Mouse (Mus musculus) small intestine, adult 2 months (tissue): ENCODE results near the gene Efnb3. TPM values are rescaled to one million over a fixed set of nuclear protein-coding genes. Genes with fewer than 3 reads are reported as not detected.

Source experiments
- H3K27ac ChIP-seq: fragments of 200-500 bp; 2 replicates; pipeline ENCODE4 v1.5.1; 2012; ENCODE audit warnings: low read depth, low read length, control low read depth, inconsistent platforms; ENCODE audit not compliant: insufficient read depth
- H3K27me3 ChIP-seq: fragments of 200-500 bp; 2 replicates; pipeline ENCODE4 v1.6.1; 2012; ENCODE audit warnings: mild to moderate bottlenecking, moderate library complexity, low read length, inconsistent platforms; ENCODE audit not compliant: control insufficient read depth, insufficient read depth
- H3K36me3 ChIP-seq: fragments of 200-500 bp; 2 replicates; pipeline ENCODE4 v1.6.1; 2012; ENCODE audit warnings: mild to moderate bottlenecking, low read length, control low read depth, inconsistent platforms; ENCODE audit not compliant: control insufficient read depth, insufficient read depth
- H3K4me1 ChIP-seq: fragments of 200-500 bp; 2 replicates; pipeline ENCODE4 v1.6.1; 2012; ENCODE audit warnings: low read length, inconsistent platforms, mixed read lengths; ENCODE audit not compliant: control insufficient read depth, insufficient read depth, insufficient read length
- H3K4me3 ChIP-seq: fragments of 200-500 bp; 2 replicates; pipeline ENCODE4 v1.5.1; 2012; ENCODE audit warnings: low read depth, mild to moderate bottlenecking, control low read depth, inconsistent platforms, low read length, moderate library complexity
- CTCF ChIP-seq: fragments of 200-500 bp; IDR thresholded peaks from 2 replicates; pipeline ENCODE4 v1.5.1; 2012; ENCODE audit warnings: low read depth, mild to moderate bottlenecking, control low read depth, inconsistent platforms, low read length, moderate library complexity, mixed read lengths; ENCODE audit not compliant: insufficient replicate concordance, insufficient read length; ENCODE audit errors: extremely low read depth
- POLR2A ChIP-seq: fragments of 200-500 bp; IDR thresholded peaks from 2 replicates; pipeline ENCODE4 v1.6.1; 2012; ENCODE audit warnings: low read depth, mild to moderate bottlenecking, control low read depth, inconsistent platforms, low read length, moderate library complexity
- WGBS: fragments of 180-500 bp; shearing (Covaris S2); methylation state at CpG from one replicate; pipeline ENCODE4 v1.1.7; 2018; 5-methylcytosine and 5-hydroxymethylcytosine counted together
- polyA plus RNA-seq: library from polyadenylated mRNA; depleted of rRNA; stranded (reverse); fragments of >200 nt; gene quantifications from 2 replicates; pipeline ENCODE4 v1.2.3, GENCODE M21; 2012

Gene Efnb3
- polyA plus RNA-seq, 1 experiment = 1.5 TPM

GRCm38 (mm10) chr11:69591899-69592637, 32.1 kb upstream of the Efnb3 start:
- 80% methylated on average over 7 of the region's 7 CpGs for WGBS
- peaks cover 43% of the 10 kb centered on the region for H3K36me3 ChIP-seq
- no peak overlapping the region for H3K4me3 ChIP-seq
- TF ChIP-seq POLR2A = no peak
- no peak for TF ChIP-seq CTCF
- H3K27me3 ChIP-seq = no peaks in the 10 kb centered on the region
- H3K27ac ChIP-seq = no peak overlapping the region
- no peaks in the 10 kb centered on the region for H3K4me1 ChIP-seq

GRCm38 (mm10) chr11:69591424-69591823, 31.4 kb upstream of the Efnb3 start:
- Histone ChIP-seq H3K27ac (no peak overlapping the region), H3K4me3 (no peak overlapping the region), H3K27me3 (no peaks in the 10 kb centered on the region), H3K4me1 (no peaks in the 10 kb centered on the region), H3K36me3 (peaks cover 46% of the 10 kb centered on the region)
- WGBS = 87% methylated on average over 3 of the region's 3 CpGs
- no peak for TF ChIP-seq POLR2A

GRCm38 (mm10) chr11:69590622-69591021, 30.6 kb upstream of the Efnb3 start:
- no peaks in the 10 kb centered on the region for H3K27me3 ChIP-seq
- no peak overlapping the region for H3K27ac ChIP-seq
- peaks cover 46% of the 10 kb centered on the region for H3K36me3 ChIP-seq
- H3K4me1 ChIP-seq = peaks cover 4% of the 10 kb centered on the region; the same call in 1 of the 2 replicates
- no peak overlapping the region for H3K4me3 ChIP-seq
- TF ChIP-seq POLR2A = no peak
- WGBS = 94% methylated on average over 8 of the region's 8 CpGs

GRCm38 (mm10) chr11:69589207-69589834, 29.3 kb upstream of the Efnb3 start:
- Histone ChIP-seq H3K27ac (no peak overlapping the region), H3K27me3 (no peaks in the 10 kb centered on the region), H3K4me1 (peaks cover 6% of the 10 kb centered on the region), H3K4me3 (no peak overlapping the region), H3K36me3 (peaks cover 46% of the 10 kb centered on the region)
- no peak for TF ChIP-seq POLR2A
- TF ChIP-seq CTCF = no peak
- WGBS = 84% methylated on average over 22 of the region's 22 CpGs

- TF ChIP-seq POLR2A (no peak), CTCF (no peak)
- no peak overlapping the region for H3K4me3 ChIP-seq
- H3K4me1 ChIP-seq = peaks cover 6% of the 10 kb centered on the region
- H3K27ac ChIP-seq = no peak overlapping the region
- peaks cover 39% of the 10 kb centered on the region for H3K36me3 ChIP-seq
- H3K27me3 ChIP-seq = no peaks in the 10 kb centered on the region
- WGBS = 62% methylated on average over 7 of the region's 7 CpGs
Observed at GRCm38 (mm10) chr11:69585718-69586325, 25.8 kb upstream of the Efnb3 start.

GRCm38 (mm10) chr11:69584937-69585336, 24.9 kb upstream of the Efnb3 start:
- Histone ChIP-seq H3K4me1 (peaks cover 6% of the 10 kb centered on the region), H3K27me3 (no peaks in the 10 kb centered on the region), H3K4me3 (no peak overlapping the region), H3K27ac (no peak overlapping the region), H3K36me3 (peaks cover 31% of the 10 kb centered on the region)
- TF ChIP-seq POLR2A = no peak
- WGBS = 89% methylated on average over 13 of the region's 13 CpGs

GRCm38 (mm10) chr11:69584008-69584407, 24.0 kb upstream of the Efnb3 start:
- peaks cover 22% of the 10 kb centered on the region for H3K36me3 ChIP-seq
- H3K4me3 ChIP-seq = no peak overlapping the region
- H3K27ac ChIP-seq = no peak overlapping the region
- 78% methylated on average over 7 of the region's 7 CpGs for WGBS
- no peaks in the 10 kb centered on the region for H3K27me3 ChIP-seq
- H3K4me1 ChIP-seq = peaks cover 6% of the 10 kb centered on the region
- no peak for TF ChIP-seq POLR2A
- TF ChIP-seq CTCF = no peak
